Mouse (Mus musculus) hematopoietic multipotent progenitor cell, adult 10-12 weeks (in vitro differentiated cells): Measurements from ENCODE around the gene Mff. TPM values are rescaled to one million over a fixed set of nuclear protein-coding genes. Genes with fewer than 3 reads are reported as not detected.

Experiments used
- polyA plus RNA-seq: library from polyadenylated mRNA; stranded (reverse); fragments of >175 nt; gene quantifications from 2 replicates; pipeline ENCODE4 v1.2.3, GENCODE M21; 2012; ENCODE audit warnings: low replicate concordance

The Mff gene
- polyA plus RNA-seq: 143 and 239 TPM in 2 replicates

GRCm38 (mm10) chr1:82724339-82725025 lies at the start of gene Mff:
Mff (plus strand) TSS chr1:82724890.

DNA sequence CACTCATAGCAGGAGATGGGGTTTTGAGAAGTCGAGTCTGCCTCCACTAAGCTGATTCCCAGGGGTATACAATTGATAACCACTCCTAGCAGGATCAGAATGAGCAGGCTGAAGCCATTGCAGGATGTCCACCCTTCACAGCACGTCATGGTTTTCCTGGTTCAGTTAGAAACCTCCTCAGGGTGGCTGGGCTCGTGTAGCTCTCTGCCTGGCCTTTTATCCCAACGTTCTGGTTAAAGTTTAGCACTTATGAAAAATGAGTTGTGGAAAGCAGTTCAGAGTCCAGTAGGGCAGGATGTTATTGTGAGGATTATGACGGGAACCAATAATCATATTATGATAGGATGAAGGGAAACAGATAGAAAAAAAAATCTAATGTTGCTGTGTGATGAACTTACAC lies 43.6 kb downstream of the Mff start, which contains the start of gene Tm4sf20:
Gene Tm4sf20, minus strand, starts transcription at position 193 of the 400 bp plus-strand sequence.

GRCm38 (mm10) chr1:82771022-82771586 lies 46.4 kb downstream of the Mff start, which contains the start of gene Gm47791:
Gm47791 (minus strand) TSS chr1:82771243.

Other genes starting within 250 kb of the Mff start
- gene Col4a4, start 138.0 kb upstream of the Mff start, polyA plus RNA-seq: 0.03 TPM in 1 of 2 replicates, not detected in the other
- not detected in 2 replicates for gene Col4a3, start 138.0 kb upstream of the Mff start, polyA plus RNA-seq
- not detected in 2 replicates for gene Tm4sf20, start 43.6 kb downstream of the Mff start, polyA plus RNA-seq
- gene Gm47791, start 46.4 kb downstream of the Mff start, polyA plus RNA-seq: not detected in 2 replicates
- gene Agfg1, start 114.6 kb downstream of the Mff start, polyA plus RNA-seq: 16.3 and 16.5 TPM in 2 replicates
- 0.26 TPM in 1 of 2 replicates, not detected in the other for gene A030005L19Rik, start 188.4 kb downstream of the Mff start, polyA plus RNA-seq
- not detected in 2 replicates for gene A030014E15Rik, start 200.0 kb downstream of the Mff start, polyA plus RNA-seq
- not detected in 2 replicates for gene Gm6217, start 206.5 kb downstream of the Mff start, polyA plus RNA-seq
- not detected in 2 replicates for gene A030003K21Rik, start 218.5 kb downstream of the Mff start, polyA plus RNA-seq
- gene Gm7544, start 231.1 kb downstream of the Mff start, polyA plus RNA-seq: not detected in 2 replicates
- not detected in 2 replicates for gene Gm47955, start 235.4 kb downstream of the Mff start, polyA plus RNA-seq